Mouse (Mus musculus) olfactory bulb, adult 2 months (tissue): ENCODE measurements around the gene Rasl10a.

ENCODE experiments used
- CTCF ChIP-seq: fragments of 200-500 bp; IDR thresholded peaks from 2 replicates; pipeline ENCODE4 v1.5.1; 2012; ENCODE audit warnings: low read depth, mild to moderate bottlenecking, low read length, moderate library complexity; ENCODE audit not compliant: insufficient read depth
- POLR2A ChIP-seq: fragments of 200-500 bp; IDR thresholded peaks from 2 replicates; pipeline ENCODE4 v1.6.1; 2012; ENCODE audit warnings: mild to moderate bottlenecking, low read depth, low read length, moderate library complexity; ENCODE audit not compliant: insufficient read depth

- TF ChIP-seq POLR2A (no peak), CTCF (no peak)
Observed at GRCm38 (mm10) chr11:5091706-5092105, 33.8 kb downstream of the Rasl10a start.
